Mouse (Mus musculus) limb, embryonic 10.5 days (tissue): ENCODE data around the gene Smarcad1. TPM values are rescaled to one million over a fixed set of nuclear protein-coding genes. Genes with fewer than 3 reads are reported as not detected.
"Not testable (repeated sequence)": the region's sequence is repeated elsewhere in the genome, so short reads cannot be mapped to it uniquely, and the experiment has no call there.

Experiments
- DNase-seq: peaks from one replicate; pipeline ENCODE4 v3.0.0-alpha.2; 2017; ENCODE audit warnings: low spot score
- H3K27ac ChIP-seq: fragments of 300-500 bp; sonication (generic); 2 replicates; pipeline ENCODE4 v1.5.1; 2016; ENCODE audit warnings: mild to moderate bottlenecking
- H3K27me3 ChIP-seq: fragments of 300-500 bp; sonication (generic); 2 replicates; pipeline ENCODE4 v1.6.1; 2016; ENCODE audit warnings: low read depth, mild to moderate bottlenecking; ENCODE audit not compliant: poor library complexity, severe bottlenecking
- H3K36me3 ChIP-seq: fragments of 300-500 bp; sonication (generic); 2 replicates; pipeline ENCODE4 v1.6.1; 2016; ENCODE audit warnings: mild to moderate bottlenecking, moderate library complexity
- H3K4me1 ChIP-seq: fragments of 300-500 bp; sonication (generic); 2 replicates; pipeline ENCODE4 v1.6.1; 2016
- H3K4me3 ChIP-seq: fragments of 300-500 bp; sonication (generic); 2 replicates; pipeline ENCODE4 v1.5.1; 2016; ENCODE audit warnings: mild to moderate bottlenecking, moderate library complexity
- H3K9me3 ChIP-seq: fragments of 300-500 bp; sonication (generic); replicated peaks from 2 replicates; pipeline ENCODE4 v1.6.1; 2016; ENCODE audit warnings: mild to moderate bottlenecking
- WGBS: fragments of 180-500 bp; shearing (Covaris S2); methylation state at CpG from one replicate; pipeline ENCODE4 v1.1.7; 2016; 5-methylcytosine and 5-hydroxymethylcytosine counted together
- polyA plus RNA-seq: library from polyadenylated mRNA; unstranded; fragments of >200 nt; fragmentation: Nextera tagmentation; extraction: Ambion mirVana; gene quantifications from 2 replicates; pipeline ENCODE4 v1.2.1, GENCODE M21; 2016

Gene Smarcad1
- polyA plus RNA-seq, 1 experiment from 2014 or later = 109 TPM

DNA sequence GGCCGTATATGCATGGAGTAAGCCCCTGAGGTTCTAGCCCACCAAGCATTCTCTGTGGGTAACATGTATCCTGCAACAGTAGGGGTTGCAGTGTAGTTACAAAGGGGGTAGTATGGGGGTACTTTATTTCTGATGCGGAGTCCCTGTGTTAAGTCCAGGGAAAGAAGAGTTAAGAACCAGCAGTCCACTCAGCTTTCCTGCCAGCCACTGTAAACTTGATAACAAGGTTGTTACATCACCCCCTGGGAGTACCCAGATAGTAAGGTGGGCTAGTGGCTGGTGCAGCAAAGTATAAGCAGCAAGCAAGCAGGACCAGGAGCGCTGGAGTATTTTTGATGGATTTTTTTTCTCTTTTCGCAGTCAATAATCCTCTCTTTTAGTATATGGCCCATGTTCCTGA lies 17.3 kb upstream of the Smarcad1 start:
- H3K4me1 ChIP-seq = no peaks in the 10 kb centered on the region
- 96% methylated on average over 4 of the region's 4 CpGs for WGBS
- no peaks in the 10 kb centered on the region for H3K36me3 ChIP-seq

DNA sequence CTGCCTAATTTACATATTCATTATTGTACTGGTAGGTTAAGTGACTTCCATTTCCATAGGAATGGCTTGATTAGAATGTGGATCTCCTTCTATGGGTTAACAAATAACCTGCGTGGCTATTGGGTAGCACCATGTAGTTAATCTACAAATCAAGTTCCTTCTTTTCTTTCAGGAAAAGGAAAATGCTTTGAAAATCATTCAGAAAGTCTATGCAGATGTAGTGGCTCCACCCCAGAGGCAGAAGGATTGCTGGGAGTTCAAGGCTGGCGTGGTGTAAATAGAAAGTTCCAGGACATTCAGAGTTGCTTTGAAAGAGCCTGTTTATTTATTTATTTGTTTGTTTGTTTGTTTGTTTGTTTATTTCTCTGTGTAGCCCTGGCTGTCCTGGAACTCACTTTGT lies 7.7 kb upstream of the Smarcad1 start:
- no peak overlapping the region for H3K27ac ChIP-seq
- no peak for DNase-seq
- WGBS = 87% methylated on average over 2 of the region's 2 CpGs

More for the DNA sequence above, 17.3 kb upstream of the Smarcad1 start:
- DNase-seq = no peak
- H3K9me3 ChIP-seq = no peaks in the 10 kb centered on the region
- no peak overlapping the region for H3K27ac ChIP-seq
- H3K27me3 ChIP-seq = no peaks in the 10 kb centered on the region
- no peak overlapping the region for H3K4me3 ChIP-seq

DNA sequence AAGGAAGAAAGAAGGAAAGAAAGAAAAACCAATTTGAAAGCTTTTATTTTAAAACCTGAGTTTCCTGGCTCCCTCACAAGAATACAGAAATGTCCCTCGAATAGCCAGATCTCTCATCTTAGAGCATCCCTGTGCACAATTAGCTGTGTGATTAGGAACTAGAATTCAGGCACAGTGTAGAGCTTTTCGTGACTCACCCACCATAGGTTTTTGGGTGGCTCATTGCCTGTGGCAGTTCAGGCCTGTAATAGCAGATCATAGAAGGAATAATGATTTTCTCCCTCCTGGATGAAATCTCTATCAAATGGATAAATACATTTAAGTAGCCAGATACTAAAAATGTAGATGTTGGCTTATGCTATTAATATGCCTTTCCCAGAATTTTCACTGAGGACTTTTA lies 6.9 kb upstream of the Smarcad1 start:
- DNase-seq = no peak
- Histone ChIP-seq H3K36me3 (no peaks in the 10 kb centered on the region), H3K9me3 (no peaks in the 10 kb centered on the region), H3K27me3 (no peaks in the 10 kb centered on the region), H3K4me3 (no peak overlapping the region), H3K27ac (no peak overlapping the region), H3K4me1 (no peaks in the 10 kb centered on the region)
- WGBS = 86% methylated on average over 2 of the region's 2 CpGs

More for the DNA sequence above, 7.7 kb upstream of the Smarcad1 start:
- Histone ChIP-seq H3K27me3 (no peaks in the 10 kb centered on the region), H3K36me3 (no peaks in the 10 kb centered on the region), H3K4me1 (no peaks in the 10 kb centered on the region), H3K4me3 (no peak overlapping the region), H3K9me3 (no peaks in the 10 kb centered on the region)

DNA sequence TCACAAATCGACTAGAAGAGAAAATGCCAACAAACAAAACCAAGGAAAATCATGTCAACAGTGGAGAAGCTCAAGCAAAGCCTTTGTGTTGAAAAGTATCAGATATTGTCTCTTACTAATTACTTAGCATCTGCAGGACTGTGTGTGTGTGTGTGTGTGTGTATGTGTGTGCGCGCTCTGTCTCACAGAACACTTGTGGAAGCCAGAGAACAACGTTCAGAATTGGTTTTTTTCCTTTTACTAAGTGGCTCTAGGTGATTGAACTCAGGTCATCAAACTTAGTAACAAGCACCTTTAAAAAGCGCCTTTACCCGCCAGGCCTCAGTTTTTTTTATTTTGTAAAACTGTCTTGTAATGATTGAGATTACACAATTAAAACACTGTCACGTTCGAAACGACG lies 451 bp upstream of the Smarcad1 start:
- WGBS = 41% methylated on average over 10 of the region's 10 CpGs
- DNase-seq = no peak
- no peaks in the 10 kb centered on the region for H3K9me3 ChIP-seq
- peak overlapping the region; percentile 92 for H3K4me3 ChIP-seq
- H3K27ac ChIP-seq = peak overlapping the region; percentile 100
- H3K36me3 ChIP-seq = peaks cover 34% of the 10 kb centered on the region
- no peaks in the 10 kb centered on the region for H3K27me3 ChIP-seq
- H3K4me1 ChIP-seq = no peaks in the 10 kb centered on the region

DNA sequence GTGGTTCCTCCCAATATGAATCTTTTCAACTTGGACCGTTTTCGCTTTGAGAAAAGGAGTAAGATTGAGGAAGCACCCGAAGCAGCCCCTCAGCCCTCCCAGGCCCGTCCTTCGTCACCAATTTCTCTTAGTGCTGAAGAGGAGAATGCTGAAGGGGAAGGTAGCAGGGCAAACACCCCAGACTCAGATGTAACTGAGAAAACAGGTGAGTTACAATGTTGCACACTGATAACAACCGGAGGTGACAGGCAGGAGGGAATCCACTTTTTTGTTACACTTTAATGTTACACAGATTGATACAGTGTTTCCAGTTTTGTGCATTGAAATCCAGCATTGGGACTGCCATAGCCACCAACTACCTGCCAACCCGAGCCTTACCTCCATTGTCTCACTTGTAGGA lies 858 bp downstream of the Smarcad1 start:
- Histone ChIP-seq H3K27me3 (no peaks in the 10 kb centered on the region), H3K4me1 (no peaks in the 10 kb centered on the region), H3K27ac (peak overlapping the region; percentile 100), H3K4me3 (peak overlapping the region; percentile 92), H3K36me3 (peaks cover 45% of the 10 kb centered on the region), H3K9me3 (no peaks in the 10 kb centered on the region)
- WGBS = 19% methylated on average over 7 of the region's 7 CpGs
- no peak for DNase-seq

GRCm38 (mm10) chr6:65049100-65049499 lies 6.7 kb downstream of the Smarcad1 start:
- H3K27ac ChIP-seq = no peak overlapping the region
- DNase-seq = no peak
- no peaks in the 10 kb centered on the region for H3K9me3 ChIP-seq
- no peak overlapping the region for H3K4me3 ChIP-seq
- H3K27me3 ChIP-seq = no peaks in the 10 kb centered on the region
- H3K4me1 ChIP-seq = no peaks in the 10 kb centered on the region
- H3K36me3 ChIP-seq = peaks cover 97% of the 10 kb centered on the region
- WGBS = 94% methylated on average over 4 of the region's 4 CpGs

- 94% methylated on average over 5 of the region's 5 CpGs for WGBS
- Histone ChIP-seq H3K4me3 (no peak overlapping the region), H3K27ac (no peak overlapping the region), H3K27me3 (no peaks in the 10 kb centered on the region), H3K36me3 (peaks cover 99% of the 10 kb centered on the region), H3K9me3 (no peaks in the 10 kb centered on the region), H3K4me1 (no peaks in the 10 kb centered on the region)
- no peak for DNase-seq
Observed at GRCm38 (mm10) chr6:65056620-65057019, 14.2 kb downstream of the Smarcad1 start.

DNA sequence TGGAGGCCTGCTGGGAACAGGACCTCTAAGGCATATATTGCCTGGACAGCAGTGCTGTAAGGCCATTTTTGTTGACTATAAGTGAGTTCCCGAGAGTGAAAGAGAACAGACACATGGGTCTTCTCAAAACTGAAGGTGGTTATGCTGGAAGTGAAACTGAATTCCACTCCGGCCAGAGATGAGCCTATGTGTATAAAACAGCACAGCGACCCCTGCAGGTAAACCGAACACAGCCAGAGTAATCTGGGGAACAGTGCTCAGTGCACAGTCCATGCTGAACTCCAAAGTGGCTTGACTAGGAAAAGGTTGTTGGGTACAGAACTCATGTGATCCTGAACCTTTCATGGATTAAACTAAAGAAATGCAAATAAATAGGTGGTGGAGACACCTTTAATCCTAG lies 14.8 kb downstream of the Smarcad1 start:
- H3K4me1 ChIP-seq, DNase-seq, H3K9me3 ChIP-seq, H3K27ac ChIP-seq, H3K27me3 ChIP-seq, H3K4me3 ChIP-seq: not testable (repeated sequence)
- H3K36me3 ChIP-seq = peaks cover 99% of the 10 kb centered on the region
- WGBS = 87% methylated on average over 4 of the region's 4 CpGs

GRCm38 (mm10) chr6:65061049-65061448 lies 18.7 kb downstream of the Smarcad1 start:
- Histone ChIP-seq H3K4me3 (no peak overlapping the region), H3K9me3 (no peaks in the 10 kb centered on the region), H3K27ac (no peak overlapping the region), H3K36me3 (peaks cover 98% of the 10 kb centered on the region), H3K27me3 (no peaks in the 10 kb centered on the region), H3K4me1 (no peaks in the 10 kb centered on the region)
- DNase-seq = no peak
- 86% methylated on average over 1 of the region's 1 CpGs for WGBS

DNA sequence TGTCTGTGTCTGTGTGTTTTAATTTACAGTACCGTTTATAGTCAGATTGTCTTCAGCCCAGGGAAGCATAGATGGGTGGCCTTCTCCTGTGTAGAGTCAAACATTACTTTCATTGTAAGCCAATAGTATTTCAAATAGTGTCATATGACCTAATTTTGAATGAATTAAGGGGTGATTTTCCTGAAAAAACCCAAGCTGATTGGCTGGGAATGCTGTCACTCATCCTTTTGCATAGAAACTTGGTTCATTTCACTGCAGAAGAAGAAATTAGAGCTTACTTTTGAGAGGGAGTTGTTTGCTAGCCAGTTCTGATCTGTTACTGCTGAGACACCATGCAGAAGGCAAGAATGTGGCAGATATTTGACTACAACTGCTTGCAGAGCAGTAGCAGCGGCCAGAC lies 32.8 kb downstream of the Smarcad1 start:
- Histone ChIP-seq H3K9me3 (no peaks in the 10 kb centered on the region), H3K27me3 (no peaks in the 10 kb centered on the region), H3K27ac (no peak overlapping the region), H3K36me3 (peaks cover 88% of the 10 kb centered on the region), H3K4me1 (no peaks in the 10 kb centered on the region), H3K4me3 (no peak overlapping the region)
- 93% methylated on average over 2 of the region's 2 CpGs for WGBS
- no peak for DNase-seq

DNA sequence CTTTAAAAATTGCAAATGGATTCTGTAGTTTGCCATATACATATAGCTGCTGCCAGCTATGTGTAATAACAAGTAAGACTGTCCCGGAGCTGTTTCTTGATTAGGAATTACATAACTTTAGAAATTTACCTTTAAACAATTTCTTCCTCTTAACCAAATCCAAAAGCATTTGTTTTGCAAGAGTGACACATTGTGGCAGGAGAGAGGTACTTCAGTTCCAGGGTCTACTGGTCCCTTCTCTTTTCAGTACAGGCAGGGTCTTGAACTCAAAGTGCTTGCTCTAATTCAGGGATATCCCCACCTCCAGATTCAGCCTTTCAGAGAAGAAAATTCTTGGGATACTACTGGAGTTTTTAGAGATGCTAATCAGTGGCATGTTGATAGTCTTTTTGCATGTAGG lies 36.8 kb downstream of the Smarcad1 start:
- Histone ChIP-seq H3K36me3 (peaks cover 86% of the 10 kb centered on the region), H3K4me1 (no peaks in the 10 kb centered on the region), H3K27ac (no peak overlapping the region), H3K9me3 (no peaks in the 10 kb centered on the region), H3K4me3 (no peak overlapping the region), H3K27me3 (no peaks in the 10 kb centered on the region)
- DNase-seq = no peak
- WGBS = 97% methylated on average over 1 of the region's 1 CpGs

DNA sequence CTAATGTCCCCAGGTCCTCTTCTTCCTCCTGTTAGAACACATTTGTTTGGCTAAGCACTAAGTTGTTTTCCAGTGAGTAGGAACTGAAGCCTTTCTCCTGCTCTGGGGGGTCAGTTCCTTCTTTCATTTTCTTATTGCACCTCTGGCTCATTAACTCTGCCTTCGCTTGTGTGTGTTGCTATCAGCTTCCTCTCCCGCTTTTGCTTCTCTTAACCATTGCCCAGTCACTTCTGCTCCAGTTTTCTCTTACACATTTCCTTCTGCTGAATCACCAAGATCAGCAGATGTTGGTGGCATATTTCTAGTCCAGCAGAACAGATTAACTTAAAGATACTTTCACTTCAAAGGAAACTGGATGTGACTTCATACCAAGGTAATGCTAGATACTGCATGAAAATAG lies 72.5 kb downstream of the Smarcad1 start:
- 95% methylated on average over 2 of the region's 2 CpGs for WGBS
- Histone ChIP-seq H3K27ac (no peak overlapping the region), H3K4me3 (no peak overlapping the region), H3K27me3 (no peaks in the 10 kb centered on the region), H3K4me1 (no peaks in the 10 kb centered on the region), H3K36me3 (peaks cover 87% of the 10 kb centered on the region), H3K9me3 (no peaks in the 10 kb centered on the region)
- no peak for DNase-seq

- DNase-seq = no peak
- H3K4me3 ChIP-seq = no peak overlapping the region
- no peaks in the 10 kb centered on the region for H3K9me3 ChIP-seq
- WGBS = 93% methylated on average over 1 of the region's 1 CpGs
- no peaks in the 10 kb centered on the region for H3K4me1 ChIP-seq
- H3K27ac ChIP-seq = no peak overlapping the region
- H3K36me3 ChIP-seq = peaks cover 62% of the 10 kb centered on the region
- H3K27me3 ChIP-seq = no peaks in the 10 kb centered on the region
Observed at GRCm38 (mm10) chr6:65117540-65117939, 75.2 kb downstream of the Smarcad1 start.

DNA sequence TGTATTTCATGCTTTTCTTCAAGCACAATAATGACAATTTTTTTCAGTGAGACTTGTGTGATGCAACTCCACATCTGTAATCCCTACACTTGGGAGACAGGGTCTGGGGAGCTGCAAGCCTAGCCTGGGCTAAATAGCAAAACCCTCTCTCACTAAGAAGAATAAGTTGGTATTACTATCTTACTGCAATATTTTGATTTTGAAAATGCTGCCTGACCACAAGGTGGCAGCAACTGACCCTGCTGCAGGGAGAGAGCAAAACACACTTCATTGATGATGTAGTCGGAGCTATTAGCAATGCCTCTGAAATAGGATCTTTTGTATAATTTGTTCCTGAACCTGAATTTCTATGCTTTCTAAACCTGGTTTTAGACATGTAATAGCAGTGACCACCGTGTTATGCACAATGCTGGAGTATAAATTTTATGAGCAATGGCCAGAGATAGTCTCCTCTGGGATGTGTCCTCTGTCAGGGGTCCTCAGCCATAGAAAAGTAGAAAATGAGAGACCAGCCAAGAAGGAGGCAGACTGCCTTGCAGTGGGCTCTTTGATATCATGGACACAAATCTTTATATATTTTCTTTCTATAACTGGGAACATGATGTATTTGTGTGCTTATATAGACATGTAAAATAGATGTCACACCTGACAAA lies 83.8 kb downstream of the Smarcad1 start:
- WGBS = 27% methylated on average over 2 of the region's 2 CpGs
- peak; percentile 53 for DNase-seq

More for the DNA sequence above, 83.8 kb downstream of the Smarcad1 start:
- Histone ChIP-seq H3K27ac (no peak overlapping the region), H3K27me3 (no peaks in the 10 kb centered on the region), H3K4me3 (no peak overlapping the region), H3K36me3 (no peaks in the 10 kb centered on the region), H3K4me1 (no peaks in the 10 kb centered on the region), H3K9me3 (no peaks in the 10 kb centered on the region)
